In the genomic region with DNA sequence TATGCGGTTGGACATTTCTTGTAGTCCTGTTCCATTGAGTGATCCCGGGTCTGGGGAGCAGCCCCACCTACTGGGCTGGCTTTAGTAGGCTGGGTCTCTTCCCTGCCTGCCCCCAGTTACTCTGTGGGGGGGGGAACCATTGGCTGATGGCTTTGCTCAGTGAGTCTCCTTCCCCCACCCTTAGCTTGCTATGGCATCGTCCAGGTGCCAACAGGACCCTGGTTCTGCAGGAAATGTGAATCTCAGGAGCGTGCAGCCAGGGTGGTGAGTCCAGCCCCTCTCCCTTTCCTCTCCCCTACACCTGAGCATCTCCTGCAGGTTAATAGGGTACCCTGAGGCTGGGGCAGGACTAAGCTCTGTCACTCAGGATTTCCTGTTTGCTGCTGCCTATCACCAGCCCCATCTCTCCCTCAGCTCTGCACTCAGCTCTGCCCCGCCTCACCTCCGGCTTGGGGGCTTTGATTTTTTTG, we compare ENCODE assay signal across 8 mouse cellular contexts. TPM values are rescaled to one million over a fixed set of nuclear protein-coding genes. Genes with fewer than 3 reads are reported as not detected.
DNase-seq lines count a peak whose midpoint lies in the region; ATAC-seq and TF ChIP-seq lines count a peak whose summit lies in the region.

No protein-coding gene starts in this region.

- TF ChIP-seq CTCF in E14TG2a.4 (conservative IDR thresholded peaks at IDR 0.05; ENCODE audit: low read length), result peak; percentile 13

- no peak overlapping the region for H3K9ac ChIP-seq in forebrain, embryonic 16.5 days (replicated peaks; ENCODE audit: low read depth, low read length)
- peak overlapping the region; percentile 78; the same call in 1 of the 2 replicates for H3K9ac ChIP-seq in neural tube, embryonic 14.5 days (replicated peaks; ENCODE audit: low read depth, low read length)

- H3K27me3 ChIP-seq in E14TG2a.4 (ENCODE audit: insufficient read depth, low read length), result no peaks in the 10 kb centered on the region
- H3K27me3 ChIP-seq in forebrain, embryonic 16.5 days (replicated peaks; ENCODE audit: control insufficient read depth, insufficient read depth, low read length), result peaks cover 19% of the 10 kb centered on the region
- H3K27me3 ChIP-seq in limb, embryonic 10.5 days (ENCODE audit: low read depth, poor library complexity, severe bottlenecking), result peaks cover 18% of the 10 kb centered on the region
- H3K27me3 ChIP-seq in neural tube, embryonic 14.5 days (ENCODE audit: control insufficient read depth, insufficient read depth, low read length), result peaks cover 13% of the 10 kb centered on the region

- ATAC-seq in forebrain, embryonic 16.5 days, result no peak
- no peak for ATAC-seq in neural tube, embryonic 14.5 days (ENCODE audit: low read depth)

- H3K4me1 ChIP-seq in E14TG2a.4 (replicated peaks; ENCODE audit: low read depth, low read length), result peaks cover 62% of the 10 kb centered on the region
- H3K4me1 ChIP-seq in forebrain, embryonic 16.5 days (replicated peaks; ENCODE audit: control insufficient read depth, insufficient read depth, low read length), result peaks cover 50% of the 10 kb centered on the region
- H3K4me1 ChIP-seq in limb, embryonic 10.5 days, result peaks cover 73% of the 10 kb centered on the region
- peaks cover 20% of the 10 kb centered on the region for H3K4me1 ChIP-seq in neural tube, embryonic 14.5 days (ENCODE audit: control insufficient read depth, insufficient read depth, low read length)

- peaks cover 49% of the 10 kb centered on the region for H3K36me3 ChIP-seq in E14TG2a.4 (ENCODE audit: insufficient read depth, low read length)
- peaks cover 3% of the 10 kb centered on the region for H3K36me3 ChIP-seq in forebrain, embryonic 16.5 days (ENCODE audit: control insufficient read depth, insufficient read depth)
- peaks cover 51% of the 10 kb centered on the region for H3K36me3 ChIP-seq in limb, embryonic 10.5 days
- peaks cover 11% of the 10 kb centered on the region; the same call in 1 of the 2 replicates for H3K36me3 ChIP-seq in neural tube, embryonic 14.5 days (ENCODE audit: control insufficient read depth, insufficient read depth, low read length)

- peak overlapping the region; percentile 90 for H3K4me3 ChIP-seq in E14TG2a.4 (replicated peaks; ENCODE audit: low read length)
- peak overlapping the region; percentile 84 for H3K4me3 ChIP-seq in forebrain, embryonic 16.5 days (replicated peaks; ENCODE audit: low read length)
- peak overlapping the region; percentile 73 for H3K4me3 ChIP-seq in limb, embryonic 10.5 days
- H3K4me3 ChIP-seq in neural tube, embryonic 14.5 days (ENCODE audit: low read depth, low read length), result peak overlapping the region; percentile 82

- no peaks in the 10 kb centered on the region for H3K9me3 ChIP-seq in E14TG2a.4 (ENCODE audit: low read length)
- H3K9me3 ChIP-seq in forebrain, embryonic 16.5 days (ENCODE audit: control insufficient read depth, low read length), result no peaks in the 10 kb centered on the region
- H3K9me3 ChIP-seq in limb, embryonic 10.5 days (replicated peaks), result no peaks in the 10 kb centered on the region
- no peaks in the 10 kb centered on the region for H3K9me3 ChIP-seq in neural tube, embryonic 14.5 days (ENCODE audit: control insufficient read depth, low read length)

- peak overlapping the region; percentile 85 for H3K4me2 ChIP-seq in forebrain, embryonic 16.5 days (ENCODE audit: low read length)
- H3K4me2 ChIP-seq in neural tube, embryonic 14.5 days (ENCODE audit: low read depth, low read length), result peak overlapping the region; percentile 83

- 27% methylated on average over 6 of the region's 6 CpGs for WGBS in forebrain, embryonic 16.5 days
- 38% methylated on average over 6 of the region's 6 CpGs for WGBS in limb, embryonic 10.5 days
- 40% methylated on average over 6 of the region's 6 CpGs for WGBS in neural tube, embryonic 14.5 days

- no peak overlapping the region for H3K27ac ChIP-seq in forebrain, embryonic 16.5 days (ENCODE audit: low read length)
- H3K27ac ChIP-seq in limb, embryonic 10.5 days, result peak overlapping the region; percentile 97; the same call in 1 of the 2 replicates
- no peak overlapping the region for H3K27ac ChIP-seq in neural tube, embryonic 14.5 days (ENCODE audit: low read depth, low read length)

- peak; percentile 36 for DNase-seq in A20 (ENCODE audit: low read depth, low spot score)
- DNase-seq in limb, embryonic 10.5 days (ENCODE audit: low spot score), result peak; percentile 46
- no peak for DNase-seq in left cerebral cortex, adult 9 months (ENCODE audit: low spot score in 2 of 2)
- no peak for DNase-seq in adrenal gland, postnatal 14 days
- no peak for DNase-seq in frontal cortex, postnatal 36 days (ENCODE audit: low spot score in 2 of 2)

RNA-seq across cellular contexts. Expression of a gene that starts 1.6 kb away (rescaled TPM):
- 4.2 and 5.1 TPM in 2 replicates for polyA plus RNA-seq in forebrain, embryonic 16.5 days (2015; fragmentation: Nextera tagmentation; extraction: Ambion mirVana)
- polyA plus RNA-seq in limb, embryonic 10.5 days (2016; fragmentation: Nextera tagmentation; extraction: Ambion mirVana), result 2.5 TPM in 2 replicates
- 4.7 and 5.1 TPM in 2 replicates for polyA plus RNA-seq in neural tube, embryonic 14.5 days (2014; fragmentation: Nextera tagmentation; extraction: Ambion mirVana)
- total RNA-seq in adrenal gland, postnatal 14 days (2021), result 37.0 and 45.2 TPM in 2 replicates

RNA-seq across cellular contexts. Expression of a gene that starts 20.8 kb away (rescaled TPM):
- 14.6 and 15.4 TPM in 2 replicates for polyA plus RNA-seq in forebrain, embryonic 16.5 days (2015; fragmentation: Nextera tagmentation; extraction: Ambion mirVana)
- polyA plus RNA-seq in limb, embryonic 10.5 days (2016; fragmentation: Nextera tagmentation; extraction: Ambion mirVana), result 9.4 and 15.3 TPM in 2 replicates
- 28.3 and 38.1 TPM in 2 replicates for polyA plus RNA-seq in neural tube, embryonic 14.5 days (2014; fragmentation: Nextera tagmentation; extraction: Ambion mirVana)
- total RNA-seq in adrenal gland, postnatal 14 days (2021), result 277 and 297 TPM in 2 replicates

RNA-seq across cellular contexts. Expression of a gene that starts 35.3 kb away (rescaled TPM):
- polyA plus RNA-seq in forebrain, embryonic 16.5 days (2015; fragmentation: Nextera tagmentation; extraction: Ambion mirVana), result 2.1 and 2.6 TPM in 2 replicates
- polyA plus RNA-seq in limb, embryonic 10.5 days (2016; fragmentation: Nextera tagmentation; extraction: Ambion mirVana), result 16.1 and 23.8 TPM in 2 replicates
- 1.5 and 2.4 TPM in 2 replicates for polyA plus RNA-seq in neural tube, embryonic 14.5 days (2014; fragmentation: Nextera tagmentation; extraction: Ambion mirVana)
- total RNA-seq in adrenal gland, postnatal 14 days (2021), result 6.3 and 6.4 TPM in 2 replicates

RNA-seq across cellular contexts. Expression of a gene that starts 35.5 kb away (rescaled TPM):
- polyA plus RNA-seq in forebrain, embryonic 16.5 days (2015; fragmentation: Nextera tagmentation; extraction: Ambion mirVana), result 14.8 and 19.8 TPM in 2 replicates
- 21.0 and 21.5 TPM in 2 replicates for polyA plus RNA-seq in limb, embryonic 10.5 days (2016; fragmentation: Nextera tagmentation; extraction: Ambion mirVana)
- polyA plus RNA-seq in neural tube, embryonic 14.5 days (2014; fragmentation: Nextera tagmentation; extraction: Ambion mirVana), result 24.7 and 25.8 TPM in 2 replicates
- 28.1 and 32.6 TPM in 2 replicates for total RNA-seq in adrenal gland, postnatal 14 days (2021)

RNA-seq across cellular contexts. Expression of a gene that starts 38.4 kb away (rescaled TPM):
- 403 and 431 TPM in 2 replicates for polyA plus RNA-seq in forebrain, embryonic 16.5 days (2015; fragmentation: Nextera tagmentation; extraction: Ambion mirVana)
- 626 and 675 TPM in 2 replicates for polyA plus RNA-seq in limb, embryonic 10.5 days (2016; fragmentation: Nextera tagmentation; extraction: Ambion mirVana)
- 441 and 465 TPM in 2 replicates for polyA plus RNA-seq in neural tube, embryonic 14.5 days (2014; fragmentation: Nextera tagmentation; extraction: Ambion mirVana)
- 216 and 225 TPM in 2 replicates for total RNA-seq in adrenal gland, postnatal 14 days (2021)

Comparison
In these comparisons a context has a peak if more than half of its experiments do, and no peak if none do; other contexts are left out.
1. DNase-seq: peak in A20 (single experiment) and limb, embryonic 10.5 days (single experiment); none in left cerebral cortex, adult 9 months (0 of 2), adrenal gland, postnatal 14 days (single experiment) and frontal cortex, postnatal 36 days (0 of 2).
2. Peak in every context shown above with its lines, with median percentiles within 50 percentile points of each other: H3K4me3 ChIP-seq.